Mouse (Mus musculus): ENCODE measurements around the gene Prkd1. TPM values are rescaled to one million over a fixed set of nuclear protein-coding genes. Genes with fewer than 3 reads are reported as not detected.

Gene Prkd1
- polyA plus RNA-seq, 1 experiment from 2014 or later: 6.3 TPM

DNA sequence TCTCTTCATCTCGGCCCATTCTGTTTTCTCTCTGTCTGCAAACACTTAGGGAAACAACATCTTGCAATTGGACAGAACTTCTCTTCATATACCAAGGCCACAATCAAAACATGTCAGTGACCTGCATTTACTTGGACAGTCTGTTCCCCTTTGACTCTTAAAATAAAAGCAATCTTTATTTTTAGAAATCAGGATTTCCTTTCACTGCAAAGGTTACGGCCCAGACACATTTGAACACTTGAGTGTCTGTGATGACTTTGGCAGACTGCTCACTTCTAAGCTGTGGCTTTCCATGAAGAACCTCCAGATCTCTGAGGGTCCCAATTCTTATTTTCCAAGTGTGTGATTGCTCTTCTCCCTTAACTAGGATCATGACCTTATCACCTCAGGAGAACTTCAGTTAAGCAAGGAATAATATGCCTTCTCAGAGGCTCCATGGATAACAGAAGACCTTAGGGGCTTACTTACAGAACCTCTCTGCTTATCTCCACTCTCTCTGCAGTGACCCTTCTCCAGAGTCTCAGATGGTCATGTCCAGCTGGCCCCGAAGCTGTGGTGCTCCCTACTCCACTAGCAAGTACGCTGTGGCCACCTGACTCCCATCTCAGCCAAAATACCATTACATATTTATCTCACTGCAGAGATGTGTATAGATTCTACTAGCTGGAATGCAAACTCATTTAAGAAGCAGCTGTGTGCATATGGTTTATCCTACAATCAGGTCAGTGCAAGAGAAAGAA is 137.2 kb downstream of the Prkd1 start:
- no peak for ATAC-seq (ENCODE audit: insufficient number of reproducible peaks, insufficient read depth, low FRiP score, low TSS enrichment, low read depth)
- no peak overlapping the region for H3K4me3 ChIP-seq
- WGBS: 78% methylated on average over 4 of the region's 4 CpGs
- H3K27ac ChIP-seq: no peak overlapping the region
- H3K9ac ChIP-seq: no peak overlapping the region
- no peak overlapping the region for H3K4me2 ChIP-seq
- no peaks in the 10 kb centered on the region for H3K27me3 ChIP-seq
- no peaks in the 10 kb centered on the region for H3K36me3 ChIP-seq
- H3K9me3 ChIP-seq: no peaks in the 10 kb centered on the region
- no peaks in the 10 kb centered on the region for H3K4me1 ChIP-seq

DNA sequence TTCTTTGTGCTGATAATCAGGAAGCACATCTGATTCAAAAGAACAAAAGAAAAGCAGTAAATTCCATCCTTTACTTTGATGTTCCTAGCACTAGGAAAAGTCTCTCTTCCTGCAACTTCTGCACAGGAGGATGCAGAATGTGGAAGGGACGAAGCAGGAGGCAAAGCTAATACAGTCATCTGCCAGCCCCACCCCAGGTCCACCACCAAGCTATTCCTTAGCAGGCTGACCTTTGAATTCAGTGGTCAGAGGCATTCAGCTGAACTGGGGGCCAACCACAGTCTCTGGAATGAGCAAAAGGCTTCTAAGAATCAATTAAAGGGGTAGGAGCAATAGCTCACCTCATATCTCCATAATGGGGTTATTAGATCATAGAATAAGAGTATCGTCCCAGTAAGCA is 140.1 kb downstream of the Prkd1 start:
- no peak overlapping the region for H3K27ac ChIP-seq
- H3K27me3 ChIP-seq: no peaks in the 10 kb centered on the region
- H3K36me3 ChIP-seq: no peaks in the 10 kb centered on the region
- H3K4me3 ChIP-seq: no peak overlapping the region
- H3K4me2 ChIP-seq: no peak overlapping the region
- WGBS: 74% methylated on average over 2 of the region's 2 CpGs
- H3K9ac ChIP-seq: no peak overlapping the region
- H3K9me3 ChIP-seq: no peaks in the 10 kb centered on the region
- H3K4me1 ChIP-seq: no peaks in the 10 kb centered on the region
- ATAC-seq (ENCODE audit: insufficient number of reproducible peaks, insufficient read depth, low FRiP score, low TSS enrichment, low read depth): no peak

GRCm38 (mm10) chr12:50499796-50500504 is 148.9 kb downstream of the Prkd1 start:
- Histone ChIP-seq H3K27me3 (no peaks in the 10 kb centered on the region), H3K4me3 (no peak overlapping the region), H3K27ac (no peak overlapping the region), H3K4me2 (no peak overlapping the region), H3K4me1 (no peaks in the 10 kb centered on the region), H3K9me3 (no peaks in the 10 kb centered on the region), H3K9ac (no peak overlapping the region), H3K36me3 (no peaks in the 10 kb centered on the region)
- 66% methylated on average over 3 of the region's 3 CpGs for WGBS
- ATAC-seq (ENCODE audit: insufficient number of reproducible peaks, insufficient read depth, low FRiP score, low TSS enrichment, low read depth): no peak

GRCm38 (mm10) chr12:50496006-50496405 is 152.9 kb downstream of the Prkd1 start:
- Histone ChIP-seq H3K4me3 (no peak overlapping the region), H3K36me3 (no peaks in the 10 kb centered on the region), H3K27me3 (no peaks in the 10 kb centered on the region), H3K4me1 (no peaks in the 10 kb centered on the region), H3K9me3 (no peaks in the 10 kb centered on the region), H3K9ac (no peak overlapping the region), H3K27ac (no peak overlapping the region), H3K4me2 (no peak overlapping the region)
- ATAC-seq (ENCODE audit: insufficient number of reproducible peaks, insufficient read depth, low FRiP score, low TSS enrichment, low read depth): no peak
- 80% methylated on average over 3 of the region's 3 CpGs for WGBS

GRCm38 (mm10) chr12:50479784-50480183 is 169.1 kb downstream of the Prkd1 start:
- H3K4me3 ChIP-seq: no peak overlapping the region
- H3K36me3 ChIP-seq: no peaks in the 10 kb centered on the region
- no peak overlapping the region for H3K4me2 ChIP-seq
- ATAC-seq (ENCODE audit: insufficient number of reproducible peaks, insufficient read depth, low FRiP score, low TSS enrichment, low read depth): no peak
- no peaks in the 10 kb centered on the region for H3K9me3 ChIP-seq
- H3K27ac ChIP-seq: no peak overlapping the region
- no peak overlapping the region for H3K9ac ChIP-seq
- no peaks in the 10 kb centered on the region for H3K4me1 ChIP-seq
- WGBS: 85% methylated on average over 7 of the region's 7 CpGs
- no peaks in the 10 kb centered on the region for H3K27me3 ChIP-seq

- Histone ChIP-seq H3K4me3 (no peak overlapping the region), H3K27me3 (no peaks in the 10 kb centered on the region), H3K4me2 (no peak overlapping the region), H3K27ac (no peak overlapping the region), H3K9ac (no peak overlapping the region), H3K9me3 (no peaks in the 10 kb centered on the region), H3K4me1 (no peaks in the 10 kb centered on the region), H3K36me3 (no peaks in the 10 kb centered on the region)
- 91% methylated on average over 3 of the region's 3 CpGs for WGBS
- no peak for ATAC-seq (ENCODE audit: insufficient number of reproducible peaks, insufficient read depth, low FRiP score, low TSS enrichment, low read depth)
These were observed 191.7 kb downstream of the Prkd1 start for GRCm38 (mm10) chr12:50457151-50457550.

- no peaks in the 10 kb centered on the region for H3K4me1 ChIP-seq
- no peak overlapping the region for H3K4me2 ChIP-seq
- H3K4me3 ChIP-seq: no peak overlapping the region
- ATAC-seq (ENCODE audit: insufficient number of reproducible peaks, insufficient read depth, low FRiP score, low TSS enrichment, low read depth): no peak
- H3K27me3 ChIP-seq: no peaks in the 10 kb centered on the region
- no peak overlapping the region for H3K9ac ChIP-seq
- H3K27ac ChIP-seq: no peak overlapping the region
- H3K36me3 ChIP-seq: no peaks in the 10 kb centered on the region
- no peaks in the 10 kb centered on the region for H3K9me3 ChIP-seq
- 94% methylated on average over 3 of the region's 3 CpGs for WGBS
These were observed 197.1 kb downstream of the Prkd1 start for GRCm38 (mm10) chr12:50451761-50452160.

DNA sequence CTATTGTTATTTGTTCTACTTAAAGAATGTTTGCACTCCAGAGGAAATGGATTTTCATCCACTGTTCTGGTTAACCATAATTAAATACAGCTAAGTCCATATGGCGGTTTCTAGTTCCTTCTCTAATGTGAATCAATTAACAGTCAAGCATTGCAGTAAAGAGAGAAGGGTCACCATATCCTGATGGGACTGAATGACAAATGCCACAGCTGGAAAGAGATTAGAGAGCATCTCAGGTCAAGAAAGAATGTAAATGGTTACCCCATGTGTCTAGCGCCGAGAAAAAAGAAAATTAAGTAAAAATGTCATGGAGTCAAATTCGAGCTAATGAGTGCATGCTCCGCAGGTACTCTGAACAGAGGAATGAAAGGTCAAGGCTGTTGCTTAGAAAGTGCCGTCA is 212.2 kb downstream of the Prkd1 start:
- no peak overlapping the region for H3K4me3 ChIP-seq
- H3K9ac ChIP-seq: no peak overlapping the region
- WGBS: 72% methylated on average over 6 of the region's 6 CpGs
- no peak for ATAC-seq (ENCODE audit: insufficient number of reproducible peaks, insufficient read depth, low FRiP score, low TSS enrichment, low read depth)
- no peak overlapping the region for H3K27ac ChIP-seq
- no peaks in the 10 kb centered on the region for H3K9me3 ChIP-seq
- H3K4me1 ChIP-seq: no peaks in the 10 kb centered on the region
- no peaks in the 10 kb centered on the region for H3K27me3 ChIP-seq
- H3K36me3 ChIP-seq: no peaks in the 10 kb centered on the region
- no peak overlapping the region for H3K4me2 ChIP-seq

DNA sequence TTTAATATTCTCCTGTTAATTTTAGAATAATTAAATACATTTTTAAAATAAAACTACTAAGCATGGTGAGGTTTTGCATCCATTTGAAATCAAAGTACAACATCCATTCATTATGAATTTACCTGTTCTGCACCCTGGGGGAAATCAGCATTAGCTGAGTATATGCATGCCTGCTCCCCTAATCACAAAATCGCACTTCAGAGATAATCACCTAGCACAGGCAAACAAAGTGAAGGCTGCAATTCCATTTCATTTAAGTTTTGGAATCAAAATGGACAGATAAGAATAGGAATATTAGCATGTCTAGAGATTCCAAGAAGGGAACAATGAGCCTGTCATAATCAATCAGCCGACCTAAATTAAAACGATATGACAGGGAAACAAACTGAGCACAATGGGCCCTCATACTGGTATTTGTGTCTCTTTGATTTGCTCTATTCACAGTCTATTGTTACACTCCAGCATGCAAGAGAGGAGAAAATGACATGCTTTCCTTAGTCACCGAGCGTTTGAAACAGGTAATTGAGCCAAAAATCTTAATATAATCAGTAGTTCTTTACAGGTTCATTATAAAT is 218.7 kb downstream of the Prkd1 start:
- H3K4me3 ChIP-seq: no peak overlapping the region
- no peaks in the 10 kb centered on the region for H3K27me3 ChIP-seq
- 79% methylated on average over 5 of the region's 5 CpGs for WGBS
- no peak overlapping the region for H3K9ac ChIP-seq
- no peak overlapping the region for H3K4me2 ChIP-seq
- no peaks in the 10 kb centered on the region for H3K4me1 ChIP-seq
- no peak overlapping the region for H3K27ac ChIP-seq
- H3K36me3 ChIP-seq: no peaks in the 10 kb centered on the region
- no peak for ATAC-seq (ENCODE audit: insufficient number of reproducible peaks, insufficient read depth, low FRiP score, low TSS enrichment, low read depth)
- no peaks in the 10 kb centered on the region for H3K9me3 ChIP-seq

- 75% methylated on average over 11 of the region's 11 CpGs for WGBS
These were observed 296.5 kb downstream of the Prkd1 start for GRCm38 (mm10) chr12:50352404-50352803.

DNA sequence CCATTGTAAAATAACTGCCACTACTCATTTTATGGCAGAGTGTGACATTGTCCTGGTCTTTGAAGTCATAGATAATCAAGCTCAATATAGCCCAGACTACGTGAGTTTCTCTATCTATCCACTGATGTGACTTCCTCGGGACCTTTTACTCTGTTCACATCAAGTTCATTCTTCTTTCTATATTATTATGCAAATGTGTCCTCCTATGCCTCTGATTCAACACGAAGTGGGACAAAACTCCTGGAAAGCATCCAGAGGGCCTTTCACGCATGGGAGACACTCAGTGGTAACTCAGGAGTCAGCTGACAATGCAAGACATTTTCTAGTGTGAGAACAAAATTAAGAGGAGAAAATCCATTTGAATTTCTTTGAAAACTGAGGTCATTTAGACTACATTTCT is 315.7 kb downstream of the Prkd1 start:
- H3K9ac ChIP-seq: no peak overlapping the region
- no peaks in the 10 kb centered on the region for H3K27me3 ChIP-seq
- WGBS: 80% methylated on average over 4 of the region's 4 CpGs
- H3K4me3 ChIP-seq: no peak overlapping the region
- H3K9me3 ChIP-seq: no peaks in the 10 kb centered on the region
- no peak overlapping the region for H3K27ac ChIP-seq
- ATAC-seq (ENCODE audit: insufficient number of reproducible peaks, insufficient read depth, low FRiP score, low TSS enrichment, low read depth): no peak
- no peaks in the 10 kb centered on the region for H3K36me3 ChIP-seq
- no peaks in the 10 kb centered on the region for H3K4me1 ChIP-seq
- no peak overlapping the region for H3K4me2 ChIP-seq

More at GRCm38 (mm10) chr12:50352404-50352803, 296.5 kb downstream of the Prkd1 start:
- no peaks in the 10 kb centered on the region for H3K36me3 ChIP-seq
- no peak overlapping the region for H3K4me2 ChIP-seq
- no peaks in the 10 kb centered on the region for H3K4me1 ChIP-seq
- H3K9me3 ChIP-seq: no peaks in the 10 kb centered on the region
- no peak overlapping the region for H3K4me3 ChIP-seq
- ATAC-seq (ENCODE audit: insufficient number of reproducible peaks, insufficient read depth, low FRiP score, low TSS enrichment, low read depth): no peak
- H3K27me3 ChIP-seq: no peaks in the 10 kb centered on the region
- no peak overlapping the region for H3K9ac ChIP-seq
- no peak overlapping the region for H3K27ac ChIP-seq

- H3K36me3 ChIP-seq: no peaks in the 10 kb centered on the region
- H3K9ac ChIP-seq: no peak overlapping the region
- ATAC-seq (ENCODE audit: insufficient number of reproducible peaks, insufficient read depth, low FRiP score, low TSS enrichment, low read depth): no peak
- no peak overlapping the region for H3K4me2 ChIP-seq
- H3K9me3 ChIP-seq: no peaks in the 10 kb centered on the region
- H3K27ac ChIP-seq: no peak overlapping the region
- no peak overlapping the region for H3K4me3 ChIP-seq
- no peaks in the 10 kb centered on the region for H3K4me1 ChIP-seq
- H3K27me3 ChIP-seq: no peaks in the 10 kb centered on the region
These were observed 334.3 kb downstream of the Prkd1 start for GRCm38 (mm10) chr12:50314634-50315033.

All from embryonic facial prominence, embryonic 13.5 days (tissue).